Mouse (Mus musculus) stomach, embryonic 14.5 days (tissue): ENCODE results near the gene Hephl1. TPM values are rescaled to one million over a fixed set of nuclear protein-coding genes. Genes with fewer than 3 reads are reported as not detected.

Source experiments
- ATAC-seq: fragments of 200-750 bp; cut with Nextera tagmentation; 2 replicates; pipeline ENCODE4 v1.8.0; 2017; ENCODE audit warnings: low read depth, moderate TSS enrichment; ENCODE audit not compliant: insufficient number of reproducible peaks, insufficient read depth, low FRiP score
- H3K27ac ChIP-seq: fragments of 300-500 bp; sonication (generic); 2 replicates; pipeline ENCODE4 v1.5.1; 2014; ENCODE audit warnings: mild to moderate bottlenecking, low read length, moderate library complexity, mixed read lengths
- H3K27me3 ChIP-seq: fragments of 300-500 bp; sonication (generic); 2 replicates; pipeline ENCODE4 v1.6.1; 2014; ENCODE audit warnings: low read length, control low read depth, mixed read lengths; ENCODE audit not compliant: control insufficient read depth, insufficient read depth
- H3K36me3 ChIP-seq: fragments of 300-500 bp; sonication (generic); 2 replicates; pipeline ENCODE4 v1.6.1; 2014; ENCODE audit warnings: mild to moderate bottlenecking, control low read depth, low read length, moderate library complexity, mixed read lengths; ENCODE audit not compliant: control insufficient read depth, insufficient read depth
- H3K4me1 ChIP-seq: fragments of 300-500 bp; sonication (generic); 2 replicates; pipeline ENCODE4 v1.6.1; 2014; ENCODE audit warnings: low read length, control low read depth, mixed read lengths; ENCODE audit not compliant: control insufficient read depth, insufficient read depth
- H3K4me2 ChIP-seq: fragments of 300-500 bp; sonication (generic); replicated peaks from 2 replicates; pipeline ENCODE4 v1.6.1; 2014; ENCODE audit warnings: low read depth, low read length, control low read depth
- H3K4me3 ChIP-seq: fragments of 300-500 bp; sonication (generic); 2 replicates; pipeline ENCODE4 v1.5.1; 2014; ENCODE audit warnings: low read depth, low read length, control low read depth
- H3K9ac ChIP-seq: fragments of 300-500 bp; sonication (generic); replicated peaks from 2 replicates; pipeline ENCODE4 v1.6.1; 2014; ENCODE audit warnings: low read depth, mild to moderate bottlenecking, control low read depth, low read length, moderate library complexity, mixed read lengths
- H3K9me3 ChIP-seq: fragments of 300-500 bp; sonication (generic); 2 replicates; pipeline ENCODE4 v1.6.1; 2016; ENCODE audit warnings: low read depth, low read length, control low read depth; ENCODE audit not compliant: control insufficient read depth
- WGBS: fragments of 180-500 bp; shearing (Covaris S2); extraction: QIAGEN DNeasy Blood & Tissue Kit; methylation state at CpG from one replicate; pipeline ENCODE4 v1.1.7; 2014; 5-methylcytosine and 5-hydroxymethylcytosine counted together
- polyA plus RNA-seq: library from polyadenylated mRNA; unstranded; fragments of >200 nt; fragmentation: Nextera tagmentation; extraction: Ambion mirVana; gene quantifications from 2 replicates; pipeline ENCODE4 v1.2.1, GENCODE M21; 2014

Hephl1 gene
- polyA plus RNA-seq, 1 experiment from 2014 or later, result 0.06 TPM

DNA sequence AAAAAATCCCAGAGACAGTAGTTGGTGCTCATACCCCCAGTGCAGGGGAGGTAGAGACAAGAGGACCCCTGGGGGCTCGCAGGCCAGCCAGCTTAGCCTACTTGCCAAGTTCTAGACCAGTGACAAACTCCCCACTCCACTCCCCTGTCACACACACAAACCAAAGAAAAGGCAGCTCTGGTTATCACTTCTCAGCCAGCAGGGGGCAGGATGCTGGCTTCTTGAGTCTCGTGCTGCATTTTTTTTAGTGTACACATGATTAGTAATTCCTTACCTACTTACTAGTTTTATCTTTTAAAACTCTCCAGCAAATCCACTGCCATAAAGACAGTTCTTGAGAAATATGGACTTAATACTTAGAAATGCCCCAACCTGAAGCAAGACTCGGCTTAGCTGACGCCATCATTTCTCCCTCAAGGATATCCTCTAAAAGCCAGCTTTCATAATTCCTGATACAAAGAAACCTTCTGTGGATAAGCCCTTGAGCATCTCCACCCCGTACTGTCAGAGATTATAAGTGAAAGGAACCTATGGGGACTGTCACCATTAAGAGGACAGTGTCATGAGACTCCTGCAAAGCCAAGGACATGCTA, 78.2 kb downstream of the Hephl1 start:
- Histone ChIP-seq H3K9me3 (no peaks in the 10 kb centered on the region), H3K36me3 (no peaks in the 10 kb centered on the region), H3K27me3 (no peaks in the 10 kb centered on the region), H3K9ac (no peak overlapping the region), H3K4me3 (no peak overlapping the region), H3K4me2 (no peak overlapping the region), H3K4me1 (no peaks in the 10 kb centered on the region), H3K27ac (no peak overlapping the region)
- ATAC-seq, result no peak
- WGBS, result 71% methylated on average over 5 of the region's 5 CpGs

DNA sequence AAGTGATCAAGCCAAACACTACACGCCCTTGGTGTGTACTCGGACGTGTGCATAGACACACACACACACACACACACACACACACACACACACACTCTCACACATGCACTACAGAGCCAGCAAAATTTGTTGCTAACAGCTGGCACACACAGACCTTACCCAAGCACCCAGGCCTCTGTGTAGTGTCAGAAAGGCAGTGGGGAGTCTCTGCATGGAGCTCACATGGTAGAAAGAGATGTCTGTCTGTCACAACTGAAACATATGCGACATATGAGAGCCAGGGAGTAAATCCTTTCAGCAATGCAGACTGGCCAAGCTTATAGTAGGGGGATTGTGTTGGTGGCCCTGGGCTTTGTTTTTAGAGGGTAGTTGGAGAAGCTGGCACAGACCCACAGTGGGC, 79.1 kb downstream of the Hephl1 start:
- Histone ChIP-seq H3K9ac (no peak overlapping the region), H3K4me2 (no peak overlapping the region), H3K27ac (no peak overlapping the region), H3K27me3 (no peaks in the 10 kb centered on the region), H3K4me1 (no peaks in the 10 kb centered on the region), H3K9me3 (no peaks in the 10 kb centered on the region), H3K36me3 (no peaks in the 10 kb centered on the region), H3K4me3 (no peak overlapping the region)
- 81% methylated on average over 4 of the region's 4 CpGs for WGBS
- no peak for ATAC-seq

DNA sequence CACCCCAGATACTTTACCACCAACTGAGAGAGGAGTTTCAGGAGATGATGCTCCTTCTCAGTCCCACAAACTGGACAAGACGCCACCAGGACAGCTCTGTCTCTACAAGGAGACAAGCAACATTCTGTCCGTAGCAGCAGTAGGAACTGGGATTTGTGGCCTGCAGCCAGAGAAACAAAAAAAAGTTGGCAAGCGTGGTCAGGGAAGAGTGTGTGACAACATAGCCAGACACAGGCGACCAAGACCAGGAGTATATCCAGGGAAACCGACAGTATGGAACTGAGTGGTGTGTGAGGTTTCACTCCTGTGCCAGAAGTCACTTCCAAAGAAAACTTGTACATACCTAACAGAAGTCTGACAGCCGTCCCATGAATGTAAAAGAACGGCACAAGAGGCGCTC, 81.1 kb downstream of the Hephl1 start:
- no peaks in the 10 kb centered on the region for H3K9me3 ChIP-seq
- H3K4me3 ChIP-seq, result no peak overlapping the region
- H3K27ac ChIP-seq, result no peak overlapping the region
- ATAC-seq, result no peak
- WGBS, result 62% methylated on average over 8 of the region's 8 CpGs
- no peak overlapping the region for H3K9ac ChIP-seq
- H3K36me3 ChIP-seq, result no peaks in the 10 kb centered on the region
- H3K4me2 ChIP-seq, result no peak overlapping the region
- no peaks in the 10 kb centered on the region for H3K4me1 ChIP-seq
- H3K27me3 ChIP-seq, result no peaks in the 10 kb centered on the region

DNA sequence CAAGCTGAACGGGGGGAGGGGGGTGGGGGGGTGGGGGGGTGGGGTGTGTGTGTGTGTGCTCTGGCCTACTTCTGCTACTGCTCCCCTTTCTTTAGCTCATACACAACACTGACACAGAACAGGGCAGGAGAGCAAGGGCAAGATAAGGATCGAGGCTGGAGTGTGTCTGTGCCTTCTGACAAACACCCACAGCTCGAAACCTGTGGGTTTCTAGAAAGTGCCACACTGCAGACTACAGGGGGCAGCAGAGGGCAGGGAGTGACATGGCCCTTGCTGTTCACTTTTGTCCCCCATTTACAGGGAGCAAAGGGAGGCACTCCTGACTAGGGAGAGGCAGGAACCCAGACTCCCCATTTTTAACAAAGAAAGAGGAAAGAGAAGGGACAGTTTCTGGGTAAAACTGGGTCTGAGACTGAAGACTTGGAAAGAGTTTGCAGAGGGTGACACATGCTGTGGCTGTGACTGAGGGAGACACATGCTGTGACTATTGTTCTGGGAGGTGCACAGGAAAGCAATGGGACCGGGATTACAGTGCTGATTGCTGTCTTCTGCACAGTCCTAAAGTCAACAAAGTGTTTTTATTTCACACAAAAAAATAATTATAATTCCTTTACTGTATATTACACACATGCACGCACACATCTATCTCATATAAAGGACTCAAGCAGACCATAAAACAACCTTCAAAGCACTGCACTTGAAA, 82.7 kb downstream of the Hephl1 start:
- Histone ChIP-seq H3K36me3 (no peaks in the 10 kb centered on the region), H3K27me3 (no peaks in the 10 kb centered on the region), H3K4me2 (no peak overlapping the region), H3K9ac (no peak overlapping the region), H3K4me3 (no peak overlapping the region), H3K4me1 (no peaks in the 10 kb centered on the region), H3K27ac (no peak overlapping the region), H3K9me3 (no peaks in the 10 kb centered on the region)
- 59% methylated on average over 5 of the region's 5 CpGs for WGBS
- peak; percentile 37; the same call in 1 of the 2 replicates for ATAC-seq

DNA sequence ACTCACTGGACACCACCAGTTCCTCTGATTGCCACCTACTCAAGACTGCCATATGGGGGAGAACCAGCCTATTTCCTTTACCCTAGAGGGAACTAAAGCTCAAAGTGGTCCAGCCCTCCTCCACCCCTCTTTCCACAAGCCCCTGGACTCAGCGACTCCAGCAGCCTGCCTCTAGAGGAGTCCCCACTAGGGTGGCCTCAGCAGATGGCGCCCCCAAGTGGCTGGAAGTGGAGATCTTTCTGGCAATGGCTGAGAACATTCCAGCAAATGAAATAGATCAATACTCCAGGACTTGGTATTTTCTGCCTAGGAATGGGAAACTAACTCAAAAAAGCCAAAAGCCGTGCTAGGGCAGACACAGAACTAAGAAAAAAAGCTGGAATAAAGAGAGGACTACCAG, 84.2 kb downstream of the Hephl1 start:
- no peaks in the 10 kb centered on the region for H3K9me3 ChIP-seq
- H3K27ac ChIP-seq, result no peak overlapping the region
- H3K4me1 ChIP-seq, result no peaks in the 10 kb centered on the region
- no peak overlapping the region for H3K9ac ChIP-seq
- H3K27me3 ChIP-seq, result no peaks in the 10 kb centered on the region
- no peak overlapping the region for H3K4me3 ChIP-seq
- ATAC-seq, result no peak
- H3K36me3 ChIP-seq, result no peaks in the 10 kb centered on the region
- no peak overlapping the region for H3K4me2 ChIP-seq
- 65% methylated on average over 3 of the region's 3 CpGs for WGBS

DNA sequence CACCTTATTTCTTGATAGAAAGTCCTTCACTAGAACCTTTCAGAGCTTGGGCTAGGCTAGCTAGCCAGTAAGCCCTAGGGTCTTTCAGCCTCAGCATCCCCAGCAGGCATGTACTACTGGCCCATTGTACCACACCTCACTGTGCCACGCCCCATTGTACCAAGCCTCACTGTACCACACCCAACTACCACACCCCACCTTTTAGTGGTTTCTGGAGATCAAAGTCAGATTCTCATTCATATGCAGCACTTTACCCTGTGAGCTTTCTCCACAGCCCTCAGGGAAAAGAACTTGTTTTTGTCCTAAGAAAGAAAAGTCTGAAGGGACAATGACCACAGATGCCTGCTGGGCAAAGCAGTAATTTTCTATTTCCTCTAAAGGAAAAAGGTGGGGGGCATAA, 88.9 kb downstream of the Hephl1 start:
- WGBS, result 96% methylated on average over 1 of the region's 1 CpGs
- H3K4me3 ChIP-seq, result no peak overlapping the region

DNA sequence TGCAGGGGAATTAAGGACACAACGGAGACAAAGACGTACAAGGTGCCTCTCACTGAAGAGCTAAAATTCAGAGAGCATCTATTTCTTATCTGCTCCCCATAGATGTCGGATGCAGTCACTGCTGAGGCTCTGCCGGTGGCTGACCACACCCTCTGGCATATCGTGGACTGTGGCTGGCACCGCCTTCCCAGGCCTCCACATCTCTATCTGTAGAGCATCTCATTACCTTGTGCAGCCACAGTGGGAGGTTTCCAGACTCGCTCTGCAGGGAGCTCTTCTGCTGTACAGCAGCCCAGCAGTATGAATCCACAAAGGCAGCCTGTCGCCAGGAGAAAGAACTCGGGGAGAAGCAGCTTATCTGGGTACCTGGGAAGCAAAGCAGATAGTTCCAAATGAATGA, 90.8 kb downstream of the Hephl1 start:
- Histone ChIP-seq H3K4me3 (no peak overlapping the region), H3K9me3 (no peaks in the 10 kb centered on the region), H3K9ac (no peak overlapping the region), H3K27me3 (no peaks in the 10 kb centered on the region), H3K4me2 (no peak overlapping the region), H3K27ac (no peak overlapping the region), H3K4me1 (no peaks in the 10 kb centered on the region), H3K36me3 (no peaks in the 10 kb centered on the region; the same call in 1 of the 2 replicates)
- no peak for ATAC-seq
- 84% methylated on average over 9 of the region's 9 CpGs for WGBS

More for the DNA sequence above, 88.9 kb downstream of the Hephl1 start:
- Histone ChIP-seq H3K27ac (no peak overlapping the region), H3K9ac (no peak overlapping the region), H3K4me1 (no peaks in the 10 kb centered on the region), H3K36me3 (no peaks in the 10 kb centered on the region; the same call in 1 of the 2 replicates), H3K4me2 (no peak overlapping the region), H3K9me3 (no peaks in the 10 kb centered on the region), H3K27me3 (no peaks in the 10 kb centered on the region)
- ATAC-seq, result no peak

DNA sequence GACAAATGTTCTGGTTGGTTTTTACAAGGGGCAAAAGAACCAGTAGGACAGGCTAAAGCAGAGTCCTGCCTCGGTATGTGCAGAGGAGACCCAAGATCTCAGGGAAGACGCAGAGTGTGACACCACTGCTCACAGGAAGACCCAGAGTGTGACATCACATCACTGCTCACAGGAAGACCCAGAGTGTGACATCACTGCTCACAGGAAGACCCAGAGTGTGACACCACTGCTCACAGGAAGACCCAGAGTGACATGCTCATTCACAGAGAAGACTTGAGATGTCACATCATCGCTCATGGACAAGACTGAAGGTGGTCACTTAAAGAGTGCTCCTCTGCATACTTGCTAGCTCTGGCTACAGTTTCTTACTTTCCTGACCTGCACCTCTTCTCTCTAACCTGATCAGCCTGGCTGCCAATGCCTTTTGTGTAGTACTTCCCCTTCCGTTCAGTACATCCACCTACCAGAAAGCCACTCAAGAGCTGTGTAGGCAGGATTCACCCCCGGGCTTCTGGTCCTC, 91.3 kb downstream of the Hephl1 start:
- Histone ChIP-seq H3K9me3 (no peaks in the 10 kb centered on the region), H3K27ac (no peak overlapping the region), H3K36me3 (no peaks in the 10 kb centered on the region; the same call in 1 of the 2 replicates), H3K4me1 (no peaks in the 10 kb centered on the region), H3K27me3 (no peaks in the 10 kb centered on the region), H3K4me2 (no peak overlapping the region), H3K9ac (no peak overlapping the region), H3K4me3 (no peak overlapping the region)
- 93% methylated on average over 5 of the region's 5 CpGs for WGBS
- ATAC-seq, result no peak
